Mouse (Mus musculus): ENCODE results near the gene Gm3285. TPM values are rescaled to one million over a fixed set of nuclear protein-coding genes. Genes with fewer than 3 reads are reported as not detected.

Gene Gm3285
- polyA plus RNA-seq, 1 experiment, result not detected

- TF ChIP-seq POLR2A (IDR thresholded peaks at IDR 0.05; ENCODE audit: borderline replicate concordance, extremely low read depth, insufficient read depth, insufficient read length, poor library complexity, severe bottlenecking) (no peak), CTCF (IDR thresholded peaks at IDR 0.05; ENCODE audit: borderline replicate concordance, extremely low read depth, insufficient read depth, insufficient read length) (no peak)
- peak; percentile 55 for DNase-seq (ENCODE audit: low read depth)
These were observed 2.4 kb downstream of the Gm3285 start for GRCm38 (mm10) chr10:77864067-77864761.

- DNase-seq (ENCODE audit: low read depth), result no peak
- TF ChIP-seq POLR2A (IDR thresholded peaks at IDR 0.05; ENCODE audit: borderline replicate concordance, extremely low read depth, insufficient read depth, insufficient read length, poor library complexity, severe bottlenecking), result no peak
- no peak for TF ChIP-seq CTCF (IDR thresholded peaks at IDR 0.05; ENCODE audit: borderline replicate concordance, extremely low read depth, insufficient read depth, insufficient read length)
These were observed 3.0 kb downstream of the Gm3285 start for GRCm38 (mm10) chr10:77864762-77865143.

DNA sequence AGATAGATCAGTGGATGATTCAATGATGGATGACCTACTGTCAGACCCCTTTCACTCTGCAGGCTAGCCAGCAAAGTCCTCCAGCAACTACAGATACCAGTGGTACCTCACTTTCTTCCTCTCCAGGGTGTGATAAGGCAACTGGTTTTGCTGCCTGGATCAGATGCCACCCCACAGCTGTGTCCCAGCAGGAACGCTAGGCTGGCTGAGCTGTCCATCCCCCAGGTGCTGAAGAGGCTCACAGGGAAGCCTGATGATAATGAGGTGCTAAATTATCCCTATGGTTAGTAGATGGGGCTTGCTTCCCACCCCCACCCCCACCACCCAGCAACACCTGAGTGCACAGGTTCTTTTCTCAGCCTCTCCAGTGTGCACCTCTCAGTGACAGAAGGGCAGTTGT, 5.8 kb downstream of the Gm3285 start:
- TF ChIP-seq POLR2A (IDR thresholded peaks at IDR 0.05; ENCODE audit: borderline replicate concordance, extremely low read depth, insufficient read depth, insufficient read length, poor library complexity, severe bottlenecking), result no peak
- TF ChIP-seq CTCF (IDR thresholded peaks at IDR 0.05; ENCODE audit: borderline replicate concordance, extremely low read depth, insufficient read depth, insufficient read length), result no peak
- DNase-seq (ENCODE audit: low read depth), result no peak

DNA sequence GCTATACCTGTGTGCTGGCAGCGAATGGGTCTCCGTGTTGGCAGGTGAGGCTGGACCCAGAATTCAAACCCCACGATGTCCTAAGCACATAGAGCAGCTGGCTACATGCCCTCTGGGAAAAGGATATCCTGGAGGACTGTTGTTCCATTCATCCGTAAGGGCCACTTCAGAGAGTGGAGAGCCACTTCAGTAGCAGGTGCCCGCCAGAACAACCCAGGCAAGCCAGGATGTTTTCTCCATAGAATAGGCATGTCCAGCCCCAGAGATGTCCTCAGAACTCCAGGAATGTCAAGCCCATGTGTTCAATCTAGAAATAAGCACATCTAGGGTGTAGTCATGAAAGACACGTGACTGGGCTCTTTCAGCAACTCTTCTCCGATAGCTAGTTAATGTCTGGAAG, 7.9 kb downstream of the Gm3285 start:
- no peak for DNase-seq (ENCODE audit: low read depth)
- TF ChIP-seq CTCF (IDR thresholded peaks at IDR 0.05; ENCODE audit: borderline replicate concordance, extremely low read depth, insufficient read depth, insufficient read length) (no peak), POLR2A (IDR thresholded peaks at IDR 0.05; ENCODE audit: borderline replicate concordance, extremely low read depth, insufficient read depth, insufficient read length, poor library complexity, severe bottlenecking) (no peak)

DNA sequence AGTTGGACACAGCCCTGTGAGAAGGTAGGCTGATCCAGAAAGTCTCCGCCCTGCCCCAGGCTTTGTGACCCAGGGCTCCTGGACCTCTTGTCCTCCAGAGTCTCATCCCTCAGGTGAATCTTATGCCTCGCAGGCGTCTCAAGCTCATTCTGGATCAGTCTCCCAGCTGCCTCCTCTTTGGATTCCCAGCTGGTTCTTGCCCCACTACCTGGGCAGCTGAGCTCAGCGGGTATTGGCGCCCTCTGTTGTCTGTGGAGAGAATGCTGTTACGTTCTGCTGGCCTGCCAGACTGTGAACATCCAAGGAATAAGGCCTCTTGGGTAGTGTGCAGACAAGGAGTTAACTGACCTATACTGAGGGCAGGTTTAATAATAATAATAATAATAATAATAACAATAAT, 17.2 kb downstream of the Gm3285 start:
- no peak for DNase-seq (ENCODE audit: low read depth)

DNA sequence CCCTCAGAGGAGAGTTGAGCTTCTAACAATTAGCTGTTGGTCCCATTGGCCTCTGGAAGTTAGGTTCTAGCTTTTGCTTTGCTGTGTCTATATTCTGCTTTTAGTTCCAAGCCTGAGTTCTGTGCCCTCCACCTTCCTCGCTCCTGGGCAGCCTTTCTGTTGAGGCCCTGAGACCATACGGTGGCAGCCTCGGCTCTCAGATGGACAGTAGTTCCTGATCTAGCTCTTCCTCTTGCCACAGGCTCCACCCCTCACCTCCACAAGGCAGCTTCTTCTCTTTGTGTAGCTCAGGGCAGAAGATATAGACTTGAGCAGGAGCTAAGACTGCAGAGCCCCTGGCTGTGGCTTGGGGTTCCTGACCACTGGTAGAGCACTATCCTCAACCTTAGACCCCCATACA, 18.5 kb downstream of the Gm3285 start:
- no peak for DNase-seq (ENCODE audit: low read depth)
- TF ChIP-seq CTCF (IDR thresholded peaks at IDR 0.05; ENCODE audit: borderline replicate concordance, extremely low read depth, insufficient read depth, insufficient read length) (no peak), POLR2A (IDR thresholded peaks at IDR 0.05; ENCODE audit: borderline replicate concordance, extremely low read depth, insufficient read depth, insufficient read length, poor library complexity, severe bottlenecking) (no peak)

More for the DNA sequence above, 17.2 kb downstream of the Gm3285 start:
- peak; percentile 48; the same call in 1 of the 2 replicates for TF ChIP-seq CTCF (IDR thresholded peaks at IDR 0.05; ENCODE audit: borderline replicate concordance, extremely low read depth, insufficient read depth, insufficient read length)
- TF ChIP-seq POLR2A (IDR thresholded peaks at IDR 0.05; ENCODE audit: borderline replicate concordance, extremely low read depth, insufficient read depth, insufficient read length, poor library complexity, severe bottlenecking), result no peak

GRCm38 (mm10) chr10:77882553-77882952, 20.8 kb downstream of the Gm3285 start:
- peak; percentile 29; the same call in 1 of the 2 replicates for TF ChIP-seq CTCF (IDR thresholded peaks at IDR 0.05; ENCODE audit: borderline replicate concordance, extremely low read depth, insufficient read depth, insufficient read length)
- TF ChIP-seq POLR2A (IDR thresholded peaks at IDR 0.05; ENCODE audit: borderline replicate concordance, extremely low read depth, insufficient read depth, insufficient read length, poor library complexity, severe bottlenecking), result no peak
- DNase-seq (ENCODE audit: low read depth), result no peak

GRCm38 (mm10) chr10:77886007-77886747, 24.4 kb downstream of the Gm3285 start:
- DNase-seq (ENCODE audit: low read depth), result no peak
- TF ChIP-seq CTCF (IDR thresholded peaks at IDR 0.05; ENCODE audit: borderline replicate concordance, extremely low read depth, insufficient read depth, insufficient read length), result peak; percentile 33; the same call in 1 of the 2 replicates
- no peak for TF ChIP-seq POLR2A (IDR thresholded peaks at IDR 0.05; ENCODE audit: borderline replicate concordance, extremely low read depth, insufficient read depth, insufficient read length, poor library complexity, severe bottlenecking)

DNA sequence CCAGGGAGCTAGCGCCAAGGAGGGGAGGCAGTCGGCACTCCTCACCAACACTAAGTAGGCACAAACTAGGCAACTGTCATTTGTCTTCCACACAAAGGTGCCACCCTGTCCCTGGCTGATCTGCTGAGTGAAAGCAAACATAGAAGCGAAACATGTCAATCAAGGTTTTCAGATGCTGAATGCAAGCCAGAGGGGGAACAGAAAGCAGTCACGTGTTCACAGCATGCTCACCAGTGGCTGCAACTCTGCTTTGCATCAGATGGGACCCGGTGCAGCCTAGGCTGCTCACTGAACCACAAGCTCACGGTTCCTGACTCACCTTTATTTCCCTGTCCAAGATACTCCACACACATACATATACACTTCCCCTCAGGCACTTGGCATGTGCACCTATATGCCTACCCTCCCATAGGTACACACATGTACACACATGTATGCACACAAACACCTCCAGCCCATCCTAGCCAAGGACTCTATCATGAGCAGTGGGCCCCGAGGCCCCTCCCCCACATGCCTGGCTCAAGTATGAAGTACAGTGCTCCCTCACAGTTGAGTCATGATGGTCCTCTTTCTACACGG, 29.3 kb downstream of the Gm3285 start:
- DNase-seq (ENCODE audit: low read depth), result no peak
- TF ChIP-seq POLR2A (IDR thresholded peaks at IDR 0.05; ENCODE audit: borderline replicate concordance, extremely low read depth, insufficient read depth, insufficient read length, poor library complexity, severe bottlenecking), result no peak
- no peak for TF ChIP-seq CTCF (IDR thresholded peaks at IDR 0.05; ENCODE audit: borderline replicate concordance, extremely low read depth, insufficient read depth, insufficient read length)

- TF ChIP-seq CTCF (IDR thresholded peaks at IDR 0.05; ENCODE audit: borderline replicate concordance, extremely low read depth, insufficient read depth, insufficient read length) (no peak), POLR2A (IDR thresholded peaks at IDR 0.05; ENCODE audit: borderline replicate concordance, extremely low read depth, insufficient read depth, insufficient read length, poor library complexity, severe bottlenecking) (no peak)
- DNase-seq (ENCODE audit: low read depth), result peak; percentile 28
These were observed 33.8 kb downstream of the Gm3285 start for GRCm38 (mm10) chr10:77895562-77895961.

- no peak for DNase-seq (ENCODE audit: low read depth)
- TF ChIP-seq POLR2A (IDR thresholded peaks at IDR 0.05; ENCODE audit: borderline replicate concordance, extremely low read depth, insufficient read depth, insufficient read length, poor library complexity, severe bottlenecking), result no peak
- TF ChIP-seq CTCF (IDR thresholded peaks at IDR 0.05; ENCODE audit: borderline replicate concordance, extremely low read depth, insufficient read depth, insufficient read length), result no peak
These were observed 38.4 kb downstream of the Gm3285 start for GRCm38 (mm10) chr10:77900126-77900525.

All from brain, embryonic 14.5 days (tissue).